Mouse (Mus musculus): ENCODE results near the gene Atraid. TPM values are rescaled to one million over a fixed set of nuclear protein-coding genes. Genes with fewer than 3 reads are reported as not detected.
A peak's percentile ranks its signal among the peaks of the same experiment; 100 is the strongest.
"Not testable (repeated sequence)": the region's sequence is repeated elsewhere in the genome, so short reads cannot be mapped to it uniquely, and the experiment has no call there.

Atraid gene
- total RNA-seq, 4 experiments from 2014 or later = 77.1 to 86.3 (median 80.2) TPM

DNA sequence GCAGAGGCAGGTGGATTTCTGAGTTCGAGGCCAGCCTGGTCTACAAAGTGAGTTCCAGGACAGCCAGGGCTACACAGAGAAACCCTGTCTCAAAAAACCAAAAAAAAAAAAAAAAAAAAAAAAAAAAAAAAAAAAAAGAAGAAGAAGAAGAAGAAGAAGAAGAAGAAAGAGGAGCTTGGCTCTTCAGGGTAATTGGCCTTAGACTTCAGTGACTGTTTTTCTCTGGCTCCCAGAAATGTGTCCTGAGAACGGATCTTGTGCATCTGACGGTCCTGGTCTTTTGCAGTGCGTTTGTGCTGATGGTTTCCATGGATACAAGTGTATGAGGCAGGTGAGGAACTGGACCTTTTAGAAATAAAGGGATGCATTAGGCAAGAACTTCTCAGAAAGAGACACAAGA lies 5.6 kb downstream of the Atraid start:
- DNase-seq (ENCODE audit: low spot score in 2 of 2) = not testable (repeated sequence)

GRCm38 (mm10) chr5:31054261-31055215 lies 6.4 kb downstream of the Atraid start, which contains the start of gene Cad:
Gene Cad (plus strand): TSS chr5:31054780.
- DNase-seq (ENCODE audit: low spot score in 2 of 2) = peak; percentile 83 to 92

DNA sequence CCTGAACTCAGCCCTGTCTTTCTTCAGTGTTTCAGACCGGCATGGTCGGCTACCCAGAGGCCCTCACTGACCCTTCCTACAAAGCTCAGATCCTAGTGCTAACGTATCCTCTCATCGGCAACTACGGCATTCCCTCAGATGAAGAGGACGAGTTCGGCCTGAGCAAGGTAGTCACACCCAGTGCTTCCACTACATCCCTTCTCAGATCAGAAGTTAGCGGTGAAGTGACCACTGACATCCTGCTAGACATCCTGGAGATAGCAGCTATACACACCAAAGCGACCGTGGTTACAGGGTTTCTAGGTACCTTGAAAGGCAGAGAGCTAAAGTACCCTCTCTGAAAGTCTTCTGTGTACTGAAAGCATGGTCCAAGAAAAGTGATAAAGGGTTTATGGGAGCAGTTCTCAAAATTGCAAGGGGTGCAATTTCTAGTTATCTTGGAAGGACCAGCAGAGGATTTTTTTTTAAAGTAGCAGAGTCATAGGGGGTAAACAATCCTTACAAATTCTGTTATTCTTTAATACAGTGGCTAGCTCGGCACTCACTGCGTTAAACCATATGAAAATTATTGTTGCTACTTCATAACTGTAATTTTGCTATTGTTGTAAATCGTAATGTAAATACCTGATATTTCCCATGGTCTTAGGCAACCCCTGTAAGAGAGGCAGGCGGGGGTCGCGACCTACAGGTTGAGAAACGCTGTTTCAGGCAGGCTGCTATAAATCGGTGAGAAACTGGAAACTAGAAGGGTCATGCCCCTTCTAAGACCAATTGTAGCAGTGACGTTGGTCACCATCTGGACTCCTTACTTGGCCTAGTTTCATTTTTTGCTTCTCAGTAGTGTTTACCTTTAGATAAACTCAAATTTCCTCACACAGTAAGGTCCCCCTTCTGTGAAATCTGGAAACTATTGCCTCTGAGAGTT lies 7.4 kb downstream of the Atraid start:
- DNase-seq (ENCODE audit: low spot score in 2 of 2) = no peak

DNA sequence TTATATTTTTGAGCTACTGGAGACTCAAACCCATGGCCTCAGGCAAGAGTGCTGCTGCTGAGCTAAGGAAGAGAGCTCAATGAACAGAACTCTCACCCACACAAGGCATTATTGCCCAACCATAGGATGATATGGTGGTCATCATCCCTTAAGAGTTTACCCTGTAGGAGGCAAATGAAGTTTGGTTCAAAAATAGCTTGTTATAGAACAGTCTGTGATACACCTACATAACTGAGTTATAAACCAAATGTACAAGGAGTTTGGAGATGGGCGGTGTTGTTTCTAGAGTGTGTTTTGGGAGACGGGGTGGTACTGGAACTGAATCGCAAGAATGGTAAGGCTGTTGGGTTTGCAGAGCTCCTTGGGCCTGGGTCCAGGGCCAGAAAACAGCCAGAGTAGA lies 21.7 kb downstream of the Atraid start:
- DNase-seq (ENCODE audit: low spot score in 2 of 2) = no peak

GRCm38 (mm10) chr5:31071059-31071458 lies 22.9 kb downstream of the Atraid start:
- DNase-seq (ENCODE audit: low spot score in 2 of 2) = no peak

GRCm38 (mm10) chr5:31071821-31072220 lies 23.7 kb downstream of the Atraid start:
- no peak for DNase-seq (ENCODE audit: low spot score in 2 of 2)

- DNase-seq (ENCODE audit: low spot score in 2 of 2) = no peak
These were observed 25.1 kb downstream of the Atraid start for GRCm38 (mm10) chr5:31073176-31073575.

GRCm38 (mm10) chr5:31076346-31076745 lies 28.2 kb downstream of the Atraid start:
- DNase-seq (ENCODE audit: low spot score in 2 of 2) = no peak

GRCm38 (mm10) chr5:31080059-31080794 lies 32.1 kb downstream of the Atraid start:
- DNase-seq (ENCODE audit: low spot score in 2 of 2) = peak in 1 of 2 experiments; percentile 77

DNA sequence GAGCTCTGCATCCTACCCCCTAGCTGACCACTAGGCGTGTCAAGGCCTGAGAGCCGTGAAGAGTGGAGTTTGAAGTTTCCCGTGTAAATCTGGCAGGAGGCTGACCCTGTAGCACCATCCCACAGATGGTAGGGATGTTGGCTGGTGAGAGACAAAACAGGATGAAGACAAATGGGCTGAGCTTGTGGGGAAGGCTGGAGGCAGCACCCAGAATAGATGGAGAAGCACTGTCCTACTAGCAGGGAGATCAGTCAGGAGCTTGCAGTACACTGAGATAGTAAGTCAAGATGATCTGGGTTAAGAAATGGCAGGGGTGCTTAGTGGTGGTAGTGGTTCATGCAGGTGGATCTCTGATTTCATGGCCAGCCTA lies 32.7 kb downstream of the Atraid start:
- DNase-seq (ENCODE audit: low spot score in 2 of 2) = no peak

- DNase-seq (ENCODE audit: low spot score in 2 of 2) = no peak
These were observed 33.3 kb downstream of the Atraid start for GRCm38 (mm10) chr5:31081386-31081785.

GRCm38 (mm10) chr5:31082355-31082754 lies 34.2 kb downstream of the Atraid start:
- DNase-seq (ENCODE audit: low spot score in 2 of 2) = no peak

- DNase-seq (ENCODE audit: low spot score in 2 of 2) = no peak
These were observed 35.0 kb downstream of the Atraid start for GRCm38 (mm10) chr5:31082935-31083625.

DNA sequence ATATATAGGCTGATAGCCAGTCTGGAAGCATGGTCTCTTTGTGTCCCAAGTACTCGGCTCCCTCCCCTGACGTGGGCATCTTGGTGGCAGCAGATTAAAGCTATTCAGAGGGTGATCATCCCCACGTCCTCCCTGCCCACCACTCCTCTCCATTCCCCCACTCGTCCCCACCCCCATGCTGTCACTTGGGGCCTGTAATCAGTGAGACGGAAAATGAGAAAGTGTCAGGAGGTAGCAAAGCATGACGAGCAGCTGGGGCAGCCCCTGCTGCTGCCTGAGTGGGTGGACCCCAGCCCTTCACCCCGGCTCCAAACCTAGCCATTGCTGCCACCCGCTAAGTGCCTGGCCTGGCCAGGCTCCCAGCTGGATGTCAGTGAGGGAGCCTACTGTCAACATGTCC lies 35.8 kb downstream of the Atraid start:
- DNase-seq (ENCODE audit: low spot score in 2 of 2) = no peak

- no peak for DNase-seq (ENCODE audit: low spot score in 2 of 2)
These were observed 38.5 kb downstream of the Atraid start for GRCm38 (mm10) chr5:31086606-31087005.

DNA sequence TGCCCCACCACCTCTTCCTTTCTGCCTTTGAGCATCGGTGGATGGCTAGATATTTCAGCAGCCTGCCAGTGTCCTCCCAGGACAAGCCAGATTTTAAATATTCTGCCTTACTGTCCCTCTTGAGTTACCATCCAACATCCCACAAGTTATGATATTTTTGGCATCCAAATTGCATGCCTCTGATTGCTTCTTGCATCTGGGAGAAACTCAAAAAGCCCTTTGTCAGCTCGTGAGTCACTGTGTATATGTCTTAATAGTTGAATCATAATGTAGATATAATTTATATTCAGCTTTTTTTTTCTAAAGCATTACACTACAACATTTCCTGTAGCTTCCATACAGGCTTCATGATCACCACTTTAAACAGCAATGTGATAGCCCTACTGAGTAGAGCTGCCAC lies 39.0 kb downstream of the Atraid start:
- no peak for DNase-seq (ENCODE audit: low spot score in 2 of 2)

DNA sequence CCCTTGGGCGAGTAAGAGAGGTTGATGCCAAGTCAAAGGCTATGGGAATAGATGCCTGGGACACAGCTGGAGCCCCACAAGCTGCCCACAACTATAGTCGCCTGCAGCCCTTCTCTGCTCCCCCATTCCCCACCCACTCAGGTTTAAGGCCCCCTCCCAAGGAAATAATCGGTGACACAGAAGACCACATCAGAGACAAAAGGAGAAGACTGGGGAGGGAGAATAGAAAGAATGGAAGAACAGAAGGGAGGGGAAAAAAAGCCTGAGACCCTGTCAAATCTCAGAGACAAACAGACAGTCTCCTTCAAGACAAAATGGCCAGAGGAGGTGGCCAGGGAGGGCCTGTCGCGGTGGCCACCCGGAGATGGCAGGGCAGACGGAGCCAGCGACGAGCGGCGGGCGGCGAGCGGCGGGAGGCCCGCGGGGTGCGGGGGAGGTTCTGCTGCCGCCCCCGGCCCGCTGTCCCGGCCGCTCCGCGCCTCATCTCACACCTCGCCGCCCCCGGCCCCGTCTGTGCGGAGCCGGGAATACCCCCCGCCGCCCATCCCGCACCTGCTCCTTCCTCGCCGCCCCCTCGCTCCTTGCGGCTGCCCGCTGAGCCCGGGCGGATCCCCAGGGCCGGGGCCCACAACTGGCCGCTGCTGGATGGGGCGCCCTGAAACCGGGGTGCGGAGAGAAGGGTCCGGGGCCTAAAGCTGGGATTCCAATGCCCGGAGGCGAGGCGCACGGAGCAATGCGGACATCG lies 44.3 kb downstream of the Atraid start:
- DNase-seq (ENCODE audit: low spot score in 2 of 2) = peak in 1 of 2 experiments; percentile 70

- DNase-seq (ENCODE audit: low spot score in 2 of 2) = peak in 1 of 2 experiments; percentile 69
These were observed 45.3 kb downstream of the Atraid start for GRCm38 (mm10) chr5:31093151-31094041.

All from left cerebral cortex, adult 8-10 months (tissue).